Mouse (Mus musculus): ENCODE results near the gene Hivep3. TPM values are rescaled to one million over a fixed set of nuclear protein-coding genes. Genes with fewer than 3 reads are reported as not detected.

The Hivep3 gene
- total and polyA plus RNA-seq, 3 experiments: not detected

DNA sequence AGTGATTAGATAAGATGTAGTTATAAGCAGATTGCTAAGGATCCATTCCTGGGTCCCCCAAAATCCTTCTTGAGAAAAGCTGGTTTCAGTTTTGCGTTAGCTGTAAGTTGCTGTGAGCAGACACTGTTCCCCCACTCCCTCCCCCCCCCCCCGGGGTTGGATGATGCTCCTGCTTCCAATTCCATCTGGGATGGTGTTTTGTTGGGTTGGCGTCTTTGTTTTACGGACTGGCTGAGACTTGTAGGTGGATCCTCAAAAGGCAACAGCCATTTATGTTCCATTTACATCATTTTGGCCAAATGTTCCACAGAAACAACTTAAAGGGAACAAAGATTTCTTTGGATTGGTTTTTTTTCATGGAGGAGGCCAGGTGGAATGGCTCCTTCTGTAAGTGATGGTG, 147.7 kb downstream of the Hivep3 start:
- Histone ChIP-seq H3K79me2 (ENCODE audit: control insufficient read depth, insufficient read depth, low read length, poor library complexity) (no peaks in the 10 kb centered on the region), H3K4me3 (ENCODE audit: control insufficient read depth in 1 of 2, insufficient read depth in 1 of 2, low read depth in 2 of 2, low read length in 2 of 2) (no peak overlapping the region), H3K9me3 (replicated peaks; ENCODE audit: insufficient read depth, low read length) (no peaks in the 10 kb centered on the region), H3K27me3 (ENCODE audit: control insufficient read depth in 1 of 2, insufficient read depth in 2 of 2, low read length in 2 of 2) (no peaks in the 10 kb centered on the region; a peak in 1 of 4 replicates), H3K4me1 (ENCODE audit: control insufficient read depth in 1 of 2, insufficient read depth in 2 of 2, low read length in 2 of 2) (no peaks in the 10 kb centered on the region), H3K27ac (ENCODE audit: control insufficient read depth, low read depth, low read length) (no peak overlapping the region), H3K9ac (ENCODE audit: control insufficient read depth, low read depth, low read length, poor library complexity, severe bottlenecking) (no peak overlapping the region), H3K36me3 (ENCODE audit: control insufficient read depth in 1 of 2, insufficient read depth in 2 of 2, low read length in 2 of 2) (no peaks in the 10 kb centered on the region)
- no peak for DNase-seq (ENCODE audit: low read depth, low spot score)
- no peak for TF ChIP-seq RAD21 (IDR thresholded peaks at IDR 0.05; ENCODE audit: low read depth, low read length)
- TF ChIP-seq MEF2A (IDR thresholded peaks at IDR 0.05; ENCODE audit: extremely low read depth, insufficient replicate concordance, low read depth, low read length, poor library complexity, severe bottlenecking): no peak
- no peak for TF ChIP-seq ELF1 (IDR thresholded peaks at IDR 0.05; ENCODE audit: low read depth, low read length)
- TF ChIP-seq NELFE (IDR thresholded peaks at IDR 0.05; ENCODE audit: low read depth, low read length): no peak
- no peak for TF ChIP-seq ETS1 (IDR thresholded peaks at IDR 0.05; ENCODE audit: low read depth, low read length)
- TF ChIP-seq SIN3A (IDR thresholded peaks at IDR 0.05; ENCODE audit: low read length): no peak
- TF ChIP-seq TCF12 (IDR thresholded peaks at IDR 0.05; ENCODE audit: low read depth, low read length): no peak
- no peak for TF ChIP-seq KAT2A (conservative IDR thresholded peaks at IDR 0.05; ENCODE audit: low read depth, low read length)
- no peak for TF ChIP-seq MXI1 (IDR thresholded peaks at IDR 0.05; ENCODE audit: low read depth, low read length)
- no peak for TF ChIP-seq NRF1 (IDR thresholded peaks at IDR 0.05; ENCODE audit: insufficient read depth, low read depth, low read length, poor library complexity, severe bottlenecking)
- TF ChIP-seq RCOR1 (IDR thresholded peaks at IDR 0.05; ENCODE audit: low read depth, low read length): no peak
- TF ChIP-seq CTCF (IDR thresholded peaks at IDR 0.05 in 2 of 3, conservative IDR thresholded peaks at IDR 0.05 in 1 of 3; ENCODE audit: control insufficient read depth in 1 of 3, insufficient read depth in 1 of 3, low read depth in 2 of 3, low read length in 3 of 3, poor library complexity in 1 of 3, severe bottlenecking in 1 of 3): no peak
- TF ChIP-seq POLR2A (IDR thresholded peaks at IDR 0.05; ENCODE audit: control insufficient read depth in 1 of 2, insufficient read depth in 1 of 2, low read depth in 1 of 2, low read length in 2 of 2, poor library complexity in 1 of 2): no peak

DNA sequence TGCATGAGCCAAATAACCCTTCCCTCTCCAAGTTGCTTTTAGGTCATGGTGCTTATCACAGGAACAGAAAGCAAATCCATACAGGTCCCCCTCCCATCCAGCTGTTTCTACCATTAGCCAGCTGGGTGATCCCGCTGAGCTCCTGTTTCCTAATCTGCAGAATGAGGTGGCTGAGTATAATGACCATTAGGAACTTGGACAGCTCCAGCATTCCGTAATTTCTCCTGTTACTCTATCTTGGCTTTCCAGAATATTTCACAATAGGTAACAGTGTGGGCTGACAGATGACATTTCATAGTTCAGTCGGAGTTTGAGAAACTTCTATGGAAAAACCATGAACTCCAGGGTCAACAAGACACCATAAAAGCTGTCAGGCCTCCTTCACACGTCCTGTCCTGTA, 148.8 kb downstream of the Hivep3 start:
- no peaks in the 10 kb centered on the region; a peak in 1 of 4 replicates for H3K27me3 ChIP-seq (ENCODE audit: control insufficient read depth in 1 of 2, insufficient read depth in 2 of 2, low read length in 2 of 2)
- H3K9me3 ChIP-seq (replicated peaks; ENCODE audit: insufficient read depth, low read length): no peaks in the 10 kb centered on the region
- no peak overlapping the region for H3K27ac ChIP-seq (ENCODE audit: control insufficient read depth, low read depth, low read length)
- H3K4me1 ChIP-seq (ENCODE audit: control insufficient read depth in 1 of 2, insufficient read depth in 2 of 2, low read length in 2 of 2): no peaks in the 10 kb centered on the region
- H3K36me3 ChIP-seq (ENCODE audit: control insufficient read depth in 1 of 2, insufficient read depth in 2 of 2, low read length in 2 of 2): no peaks in the 10 kb centered on the region
- no peak overlapping the region for H3K9ac ChIP-seq (ENCODE audit: control insufficient read depth, low read depth, low read length, poor library complexity, severe bottlenecking)
- no peak for DNase-seq (ENCODE audit: low read depth, low spot score)
- H3K4me3 ChIP-seq (ENCODE audit: control insufficient read depth in 1 of 2, insufficient read depth in 1 of 2, low read depth in 2 of 2, low read length in 2 of 2): no peak overlapping the region
- TF ChIP-seq POLR2AphosphoS5 (IDR thresholded peaks at IDR 0.05; ENCODE audit: borderline replicate concordance, low read depth, low read length): no peak
- TF ChIP-seq SIN3A (IDR thresholded peaks at IDR 0.05; ENCODE audit: low read length): no peak
- no peak for TF ChIP-seq MYC (IDR thresholded peaks at IDR 0.05; ENCODE audit: low read depth, low read length)
- TF ChIP-seq POLR2A (IDR thresholded peaks at IDR 0.05; ENCODE audit: control insufficient read depth in 1 of 2, insufficient read depth in 1 of 2, low read depth in 1 of 2, low read length in 2 of 2, poor library complexity in 1 of 2): no peak
- TF ChIP-seq MAX (IDR thresholded peaks at IDR 0.05; ENCODE audit: low read length): no peak
- no peak for TF ChIP-seq MEF2A (IDR thresholded peaks at IDR 0.05; ENCODE audit: extremely low read depth, insufficient replicate concordance, low read depth, low read length, poor library complexity, severe bottlenecking)
- no peak for TF ChIP-seq TAL1 (IDR thresholded peaks at IDR 0.05; ENCODE audit: low read length)
- TF ChIP-seq HCFC1 (IDR thresholded peaks at IDR 0.05; ENCODE audit: low read depth, low read length): no peak
- no peak for TF ChIP-seq NRF1 (IDR thresholded peaks at IDR 0.05; ENCODE audit: insufficient read depth, low read depth, low read length, poor library complexity, severe bottlenecking)
- TF ChIP-seq MAZ (IDR thresholded peaks at IDR 0.05; ENCODE audit: low read depth, low read length): no peak
- TF ChIP-seq MAFK (IDR thresholded peaks at IDR 0.05; ENCODE audit: borderline replicate concordance, low read depth, low read length): no peak
- no peak for TF ChIP-seq NELFE (IDR thresholded peaks at IDR 0.05; ENCODE audit: low read depth, low read length)
- no peaks in the 10 kb centered on the region for H3K79me2 ChIP-seq (ENCODE audit: control insufficient read depth, insufficient read depth, low read length, poor library complexity)

Data from MEL (cell line).